Mouse (Mus musculus) liver, adult 2 months (tissue): ENCODE results near the gene Arg1.

Source experiments
- CTCF ChIP-seq: fragments of 200-500 bp; IDR thresholded peaks from 2 replicates; pipeline ENCODE4 v1.5.1; 2011; ENCODE audit warnings: low read depth, low read length, control low read depth
- POLR2A ChIP-seq: fragments of 200-500 bp; IDR thresholded peaks from 2 replicates; pipeline ENCODE4 v1.6.1; 2011; ENCODE audit warnings: low read length, control low read depth; ENCODE audit not compliant: insufficient read depth; ENCODE audit errors: extremely low read depth

- TF ChIP-seq CTCF, result no peak
- TF ChIP-seq POLR2A, result no peak
Measured at GRCm38 (mm10) chr10:24951575-24951974, 24.3 kb upstream of the Arg1 start.
